Mouse (Mus musculus) limb, embryonic 14.5 days (tissue): ENCODE data around the gene Zer1. TPM values are rescaled to one million over a fixed set of nuclear protein-coding genes. Genes with fewer than 3 reads are reported as not detected.

Experiments used
- ATAC-seq: fragments of 200-750 bp; cut with Nextera tagmentation; 2 replicates; pipeline ENCODE4 v1.8.0; 2017; ENCODE audit warnings: low read depth, moderate number of reproducible peaks, moderate TSS enrichment; ENCODE audit not compliant: low FRiP score
- DNase-seq: peaks from one replicate; pipeline ENCODE4 v3.0.0-alpha.2; 2015; ENCODE audit warnings: low spot score
- H3K27ac ChIP-seq: fragments of 300-500 bp; sonication (generic); replicated peaks from 2 replicates; pipeline ENCODE4 v1.5.1; 2014; ENCODE audit warnings: low read depth, mild to moderate bottlenecking, low read length, moderate library complexity, mixed read lengths
- H3K27me3 ChIP-seq: fragments of 300-500 bp; sonication (generic); 2 replicates; pipeline ENCODE4 v1.6.1; 2014; ENCODE audit warnings: low read length, mixed read lengths; ENCODE audit not compliant: control insufficient read depth, insufficient read depth
- H3K36me3 ChIP-seq: fragments of 300-500 bp; sonication (generic); 2 replicates; pipeline ENCODE4 v1.6.1; 2014; ENCODE audit warnings: mild to moderate bottlenecking, low read length, moderate library complexity, mixed read lengths; ENCODE audit not compliant: control insufficient read depth, insufficient read depth
- H3K4me1 ChIP-seq: fragments of 300-500 bp; sonication (generic); 2 replicates; pipeline ENCODE4 v1.6.1; 2014; ENCODE audit warnings: antibody characterized with exemption, low read length, mixed read lengths; ENCODE audit not compliant: control insufficient read depth, insufficient read depth
- H3K4me2 ChIP-seq: fragments of 300-500 bp; sonication (generic); replicated peaks from 2 replicates; pipeline ENCODE4 v1.6.1; 2014; ENCODE audit warnings: low read depth, mild to moderate bottlenecking, low read length, moderate library complexity; ENCODE audit not compliant: severe bottlenecking
- H3K4me3 ChIP-seq: fragments of 300-500 bp; sonication (generic); replicated peaks from 2 replicates; pipeline ENCODE4 v1.5.1; 2014; ENCODE audit warnings: low read length
- H3K9ac ChIP-seq: fragments of 300-500 bp; sonication (generic); 2 replicates; pipeline ENCODE4 v1.6.1; 2014; ENCODE audit warnings: mild to moderate bottlenecking, low read depth, low read length, moderate library complexity; ENCODE audit not compliant: severe bottlenecking
- H3K9me3 ChIP-seq: fragments of 300-500 bp; sonication (generic); 2 replicates; pipeline ENCODE4 v1.6.1; 2016; ENCODE audit warnings: low read length; ENCODE audit not compliant: control insufficient read depth
- POLR2A ChIP-seq: fragments of 200-500 bp; IDR thresholded peaks from 2 replicates; pipeline ENCODE4 v1.8.0; 2012; ENCODE audit warnings: inconsistent platforms, mild to moderate bottlenecking, moderate library complexity, borderline replicate concordance; ENCODE audit not compliant: insufficient read depth, insufficient read length; ENCODE audit errors: extremely low read depth
- WGBS: fragments of 180-500 bp; shearing (Covaris S2); extraction: QIAGEN DNeasy Blood & Tissue Kit; methylation state at CpG from one replicate; pipeline ENCODE4 v1.1.7; 2014; 5-methylcytosine and 5-hydroxymethylcytosine counted together
- polyA plus RNA-seq, 2 experiments: library from polyadenylated mRNA; depleted of rRNA in 1 of 2; stranded (reverse) in 1 of 2; unstranded in 1 of 2; fragments of >200 nt; fragmentation: Nextera tagmentation in 1 of 2; extraction: Ambion mirVana in 1 of 2; gene quantifications; 2 replicates each; pipeline versions ENCODE4 v1.2.1 to v1.2.3; 2012 to 2014

Zer1 gene
- polyA plus RNA-seq, 2 experiments, result 9.7 to 60.3 TPM

- H3K27me3 ChIP-seq, result no peaks in the 10 kb centered on the region
- peak within 1 kb of the TSS; percentile 69 for H3K4me3 ChIP-seq
- H3K27ac ChIP-seq, result peak within 1 kb of the TSS; percentile 93
- DNase-seq (peak; percentile 94), ATAC-seq (peak; percentile 94)
- H3K9me3 ChIP-seq, result no peaks in the 10 kb centered on the region
- H3K4me1 ChIP-seq, result no peaks in the 10 kb centered on the region
- peak within 1 kb of the TSS; percentile 67 for H3K9ac ChIP-seq
- peak within 1 kb of the TSS; percentile 62 for H3K4me2 ChIP-seq
- 1% methylated on average over 53 of the region's 54 CpGs for WGBS
- TF ChIP-seq POLR2A, result peak; percentile 70; the same call in 1 of the 2 replicates
- H3K36me3 ChIP-seq, result peaks cover 10% of the 10 kb centered on the region; the same call in 1 of the 2 replicates
Measured at GRCm38 (mm10) chr2:30048699-30049388, 75.5 kb downstream of the Zer1 start, which contains the start of gene Wdr34. Gene Wdr34 (minus strand): TSS chr2:30048881.

GRCm38 (mm10) chr2:30048101-30048501 lies 76.3 kb downstream of the Zer1 start:
- WGBS, result 53% methylated on average over 11 of the region's 11 CpGs
- no peak overlapping the region for H3K27ac ChIP-seq
- peak overlapping the region; percentile 62 for H3K4me2 ChIP-seq
- peak overlapping the region; percentile 69 for H3K4me3 ChIP-seq
- no peaks in the 10 kb centered on the region for H3K27me3 ChIP-seq
- ATAC-seq (no peak), DNase-seq (no peak)
- peaks cover 10% of the 10 kb centered on the region; the same call in 1 of the 2 replicates for H3K36me3 ChIP-seq
- H3K9ac ChIP-seq, result peak overlapping the region; percentile 67
- H3K9me3 ChIP-seq, result no peaks in the 10 kb centered on the region
- TF ChIP-seq POLR2A, result no peak
- no peaks in the 10 kb centered on the region for H3K4me1 ChIP-seq

Other genes with a start within 250 kb of the Zer1 start
- 84.6 and 88.0 TPM in 2 replicates for gene Odf2, start 235.4 kb downstream of the Zer1 start, polyA plus RNA-seq (2012; rRNA removed)
- 42.3 and 47.0 TPM in 2 replicates for gene Odf2, start 235.4 kb downstream of the Zer1 start, polyA plus RNA-seq (2014; fragmentation: Nextera tagmentation; extraction: Ambion mirVana)
- 42.0 and 42.3 TPM in 2 replicates for gene Gle1, start 189.2 kb downstream of the Zer1 start, polyA plus RNA-seq (2012; rRNA removed)
- gene Gle1, start 189.2 kb downstream of the Zer1 start, polyA plus RNA-seq (2014; fragmentation: Nextera tagmentation; extraction: Ambion mirVana), result 49.7 and 54.5 TPM in 2 replicates
- 176 and 206 TPM in 2 replicates for gene Sptan1, start 159.0 kb downstream of the Zer1 start, polyA plus RNA-seq (2012; rRNA removed)
- 150 and 153 TPM in 2 replicates for gene Sptan1, start 159.0 kb downstream of the Zer1 start, polyA plus RNA-seq (2014; fragmentation: Nextera tagmentation; extraction: Ambion mirVana)
- 44.0 and 53.5 TPM in 2 replicates for gene Wdr34, start 75.7 kb downstream of the Zer1 start, polyA plus RNA-seq (2012; rRNA removed)
- gene Wdr34, start 75.7 kb downstream of the Zer1 start, polyA plus RNA-seq (2014; fragmentation: Nextera tagmentation; extraction: Ambion mirVana), result 30.1 and 33.1 TPM in 2 replicates
- gene Set, start 67.2 kb downstream of the Zer1 start, polyA plus RNA-seq (2012; rRNA removed), result 178 and 295 TPM in 2 replicates
- 426 and 451 TPM in 2 replicates for gene Set, start 67.2 kb downstream of the Zer1 start, polyA plus RNA-seq (2014; fragmentation: Nextera tagmentation; extraction: Ambion mirVana)
- gene Pkn3, start 46.9 kb downstream of the Zer1 start, polyA plus RNA-seq (2012; rRNA removed), result 24.8 and 26.9 TPM in 2 replicates
- 5.9 and 6.4 TPM in 2 replicates for gene Pkn3, start 46.9 kb downstream of the Zer1 start, polyA plus RNA-seq (2014; fragmentation: Nextera tagmentation; extraction: Ambion mirVana)
- 53.2 and 68.8 TPM in 2 replicates for gene Zdhhc12, start 30.9 kb downstream of the Zer1 start, polyA plus RNA-seq (2012; rRNA removed)
- 21.9 and 23.2 TPM in 2 replicates for gene Zdhhc12, start 30.9 kb downstream of the Zer1 start, polyA plus RNA-seq (2014; fragmentation: Nextera tagmentation; extraction: Ambion mirVana)
- gene Tbc1d13, start 9.2 kb upstream of the Zer1 start, polyA plus RNA-seq (2012; rRNA removed), result 49.9 and 62.9 TPM in 2 replicates
- gene Tbc1d13, start 9.2 kb upstream of the Zer1 start, polyA plus RNA-seq (2014; fragmentation: Nextera tagmentation; extraction: Ambion mirVana), result 10.4 and 10.7 TPM in 2 replicates
- 18.5 and 24.7 TPM in 2 replicates for gene Endog, start 46.9 kb upstream of the Zer1 start, polyA plus RNA-seq (2012; rRNA removed)
- 20.9 and 22.6 TPM in 2 replicates for gene Endog, start 46.9 kb upstream of the Zer1 start, polyA plus RNA-seq (2014; fragmentation: Nextera tagmentation; extraction: Ambion mirVana)
- 69.1 and 73.7 TPM in 2 replicates for gene Spout1, start 53.9 kb upstream of the Zer1 start, polyA plus RNA-seq (2012; rRNA removed)
- gene Spout1, start 53.9 kb upstream of the Zer1 start, polyA plus RNA-seq (2014; fragmentation: Nextera tagmentation; extraction: Ambion mirVana), result 75.6 and 79.9 TPM in 2 replicates
- gene Kyat1, start 81.3 kb upstream of the Zer1 start, polyA plus RNA-seq (2012; rRNA removed), result 24.5 and 30.3 TPM in 2 replicates
- 10.2 and 10.3 TPM in 2 replicates for gene Kyat1, start 81.3 kb upstream of the Zer1 start, polyA plus RNA-seq (2014; fragmentation: Nextera tagmentation; extraction: Ambion mirVana)
- 18.8 and 26.3 TPM in 2 replicates for gene Lrrc8a, start 113.1 kb upstream of the Zer1 start, polyA plus RNA-seq (2012; rRNA removed)
- 47.2 and 53.8 TPM in 2 replicates for gene Lrrc8a, start 113.1 kb upstream of the Zer1 start, polyA plus RNA-seq (2014; fragmentation: Nextera tagmentation; extraction: Ambion mirVana)
- 3.8 and 6.0 TPM in 2 replicates for gene Gm28035, start 116.0 kb upstream of the Zer1 start, polyA plus RNA-seq (2012; rRNA removed)
- 0.11 and 0.23 TPM in 2 replicates for gene Gm28035, start 116.0 kb upstream of the Zer1 start, polyA plus RNA-seq (2014; fragmentation: Nextera tagmentation; extraction: Ambion mirVana)
- gene Phyhd1, start 141.6 kb upstream of the Zer1 start, polyA plus RNA-seq (2012; rRNA removed), result 11.7 and 12.8 TPM in 2 replicates
- 5.0 and 5.1 TPM in 2 replicates for gene Phyhd1, start 141.6 kb upstream of the Zer1 start, polyA plus RNA-seq (2014; fragmentation: Nextera tagmentation; extraction: Ambion mirVana)
- gene Gm28038, start 156.5 kb upstream of the Zer1 start, polyA plus RNA-seq (2012; rRNA removed), result not detected in 2 replicates
- not detected in 2 replicates for gene Gm28038, start 156.5 kb upstream of the Zer1 start, polyA plus RNA-seq (2014; fragmentation: Nextera tagmentation; extraction: Ambion mirVana)
- gene Dolk, start 161.7 kb upstream of the Zer1 start, polyA plus RNA-seq (2012; rRNA removed), result 13.8 and 19.0 TPM in 2 replicates
- gene Dolk, start 161.7 kb upstream of the Zer1 start, polyA plus RNA-seq (2014; fragmentation: Nextera tagmentation; extraction: Ambion mirVana), result 31.0 and 32.4 TPM in 2 replicates
- gene Nup188, start 161.8 kb upstream of the Zer1 start, polyA plus RNA-seq (2012; rRNA removed), result 55.6 and 73.6 TPM in 2 replicates
- gene Nup188, start 161.8 kb upstream of the Zer1 start, polyA plus RNA-seq (2014; fragmentation: Nextera tagmentation; extraction: Ambion mirVana), result 39.8 and 42.6 TPM in 2 replicates
- 122 and 167 TPM in 2 replicates for gene Sh3glb2, start 234.8 kb upstream of the Zer1 start, polyA plus RNA-seq (2012; rRNA removed)
- 64.8 and 70.1 TPM in 2 replicates for gene Sh3glb2, start 234.8 kb upstream of the Zer1 start, polyA plus RNA-seq (2014; fragmentation: Nextera tagmentation; extraction: Ambion mirVana)
- 28.9 and 37.3 TPM in 2 replicates for gene Miga2, start 239.6 kb upstream of the Zer1 start, polyA plus RNA-seq (2012; rRNA removed)
- 20.5 and 21.7 TPM in 2 replicates for gene Miga2, start 239.6 kb upstream of the Zer1 start, polyA plus RNA-seq (2014; fragmentation: Nextera tagmentation; extraction: Ambion mirVana)